Mouse (Mus musculus) CH12.LX (cell line): ENCODE data around the gene Hist2h2aa2. TPM values are rescaled to one million over a fixed set of nuclear protein-coding genes. Genes with fewer than 3 reads are reported as not detected.
A peak's percentile ranks its signal among the peaks of the same experiment; 100 is the strongest.

Experiments used
- DNase-seq: peaks from one replicate; pipeline ENCODE4 v3.0.0-alpha.2; 2013; ENCODE audit errors: extremely low read depth
- H3K27ac ChIP-seq: 2 replicates; pipeline ENCODE4 v1.5.1; 2012; ENCODE audit warnings: low read depth, mild to moderate bottlenecking, control low read depth, moderate library complexity; ENCODE audit not compliant: insufficient read depth
- H3K27me3 ChIP-seq: replicated peaks from 2 replicates; pipeline ENCODE3; 2012; ENCODE audit warnings: inconsistent platforms
- H3K36me3 ChIP-seq, 2 experiments: replicated peaks in 1 of 2; 2 replicates each; pipeline versions ENCODE3 to v1.6.1; 2012; ENCODE audit warnings: inconsistent platforms in 1 of 2, low read length in 1 of 2, mild to moderate bottlenecking in 1 of 2, mixed read lengths in 1 of 2, moderate library complexity in 1 of 2; ENCODE audit not compliant: control insufficient read depth in 1 of 2, insufficient read depth in 1 of 2
- H3K4me1 ChIP-seq, 2 experiments: 2 replicates each; pipeline ENCODE4 v1.6.1; 2012; ENCODE audit warnings: inconsistent platforms in 1 of 2, moderate library complexity in 1 of 2; ENCODE audit not compliant: insufficient read depth in 2 of 2, control insufficient read depth in 1 of 2
- H3K4me2 ChIP-seq: 2 replicates; pipeline ENCODE4 v1.6.1; 2012; ENCODE audit warnings: low read depth, mild to moderate bottlenecking, control low read depth; ENCODE audit not compliant: poor library complexity, insufficient read depth, severe bottlenecking
- H3K4me3 ChIP-seq, 3 experiments: fragments of 150-350 bp in 1 of 3; sonication (generic) in 1 of 3; replicated peaks in 1 of 3; 2 replicates each; pipeline versions ENCODE3 to v1.5.1; 2011 to 2012; ENCODE audit warnings: low read depth in 2 of 3, low read length in 2 of 3, mild to moderate bottlenecking in 2 of 3, moderate library complexity in 2 of 3, control low read depth in 1 of 3, improper control_type of control experiment in 1 of 3, inconsistent platforms in 1 of 3, mixed read lengths in 1 of 3; ENCODE audit not compliant: poor library complexity in 1 of 3
- H3K79me2 ChIP-seq: replicated peaks from 2 replicates; pipeline ENCODE4 v1.6.1; 2012; ENCODE audit warnings: mild to moderate bottlenecking, moderate library complexity; ENCODE audit not compliant: control insufficient read depth, poor library complexity, insufficient read depth, severe bottlenecking; ENCODE audit errors: extremely low read depth
- H3K9ac ChIP-seq: 2 replicates; pipeline ENCODE4 v1.6.1; 2012; ENCODE audit warnings: low read depth, mild to moderate bottlenecking, control low read depth, moderate library complexity; ENCODE audit not compliant: insufficient read depth
- H3K9me3 ChIP-seq: replicated peaks from 2 replicates; pipeline ENCODE3; 2012; ENCODE audit warnings: low read length, inconsistent platforms, mixed read lengths
- CHD2 ChIP-seq: IDR thresholded peaks from 2 replicates; pipeline ENCODE4 v1.6.1; 2011; ENCODE audit warnings: low read length, improper control_type of control experiment
- CTCF ChIP-seq, 2 experiments: IDR thresholded peaks in 1 of 2; conservative IDR thresholded peaks in 1 of 2; 2 replicates each; pipeline ENCODE4 v1.5.1; 2011 to 2012; ENCODE audit warnings: low read depth in 2 of 2, low read length in 2 of 2, improper control_type of control experiment in 1 of 2, inconsistent platforms in 1 of 2, mild to moderate bottlenecking in 1 of 2, moderate library complexity in 1 of 2
- ELF1 ChIP-seq: IDR thresholded peaks from 2 replicates; pipeline ENCODE4 v1.6.1; 2014; ENCODE audit warnings: low read depth, mild to moderate bottlenecking, inconsistent platforms, low read length, improper control_type of control experiment
- EP300 ChIP-seq: IDR thresholded peaks from 2 replicates; pipeline ENCODE4 v1.6.1; 2011; ENCODE audit warnings: low read length, improper control_type of control experiment
- GABPA ChIP-seq: IDR thresholded peaks from 2 replicates; pipeline ENCODE4 v1.6.1; 2012; ENCODE audit warnings: low read depth, low read length, improper control_type of control experiment, inconsistent platforms; ENCODE audit not compliant: insufficient replicate concordance
- HCFC1 ChIP-seq: IDR thresholded peaks from 2 replicates; pipeline ENCODE4 v1.6.1; 2012; ENCODE audit warnings: low read depth, mild to moderate bottlenecking, inconsistent platforms, low read length, improper control_type of control experiment
- IRF4 ChIP-seq: IDR thresholded peaks from 2 replicates; pipeline ENCODE4 v1.6.1; 2014; ENCODE audit warnings: low read depth, mild to moderate bottlenecking, inconsistent platforms, low read length, improper control_type of control experiment
- JUND ChIP-seq: conservative IDR thresholded peaks from 2 replicates; pipeline ENCODE4 v1.6.1; 2011; ENCODE audit warnings: low read depth, low read length, improper control_type of control experiment
- KAT2A ChIP-seq: IDR thresholded peaks from 2 replicates; pipeline ENCODE4 v1.6.1; 2012; ENCODE audit warnings: low read length, improper control_type of control experiment, inconsistent platforms; ENCODE audit not compliant: insufficient replicate concordance
- MAFK ChIP-seq: IDR thresholded peaks from 2 replicates; pipeline ENCODE4 v1.6.1; 2011; ENCODE audit warnings: low read length, improper control_type of control experiment; ENCODE audit not compliant: insufficient replicate concordance
- MAX ChIP-seq: IDR thresholded peaks from 2 replicates; pipeline ENCODE4 v1.6.1; 2011; ENCODE audit warnings: low read length, improper control_type of control experiment
- MAZ ChIP-seq: IDR thresholded peaks from 2 replicates; pipeline ENCODE4 v1.6.1; 2012; ENCODE audit warnings: low read depth, mild to moderate bottlenecking, inconsistent platforms, low read length, improper control_type of control experiment, moderate library complexity
- MXI1 ChIP-seq: IDR thresholded peaks from 2 replicates; pipeline ENCODE4 v1.6.1; 2011; ENCODE audit warnings: mild to moderate bottlenecking, low read depth, low read length, improper control_type of control experiment
- MYC ChIP-seq: IDR thresholded peaks from 2 replicates; pipeline ENCODE4 v1.6.1; 2011; ENCODE audit warnings: low read depth, mild to moderate bottlenecking, improper control_type of control experiment, low read length
- NELFE ChIP-seq: IDR thresholded peaks from 2 replicates; pipeline ENCODE4 v1.6.1; 2011; ENCODE audit warnings: low read depth, low read length, improper control_type of control experiment
- PAX5 ChIP-seq: IDR thresholded peaks from 2 replicates; pipeline ENCODE4 v1.6.1; 2012; ENCODE audit warnings: low read length, inconsistent platforms, mixed read lengths
- POLR2A ChIP-seq: IDR thresholded peaks from 2 replicates; pipeline ENCODE4 v1.6.1; 2011; ENCODE audit warnings: low read depth, mild to moderate bottlenecking, improper control_type of control experiment, low read length
- POLR2AphosphoS2 ChIP-seq: IDR thresholded peaks from 2 replicates; pipeline ENCODE4 v1.6.1; 2011; ENCODE audit warnings: low read depth, low read length, improper control_type of control experiment
- RAD21 ChIP-seq: IDR thresholded peaks from 2 replicates; pipeline ENCODE4 v1.6.1; 2011; ENCODE audit warnings: low read depth, mild to moderate bottlenecking, low read length, improper control_type of control experiment, moderate library complexity
- RCOR1 ChIP-seq: conservative IDR thresholded peaks from 2 replicates; pipeline ENCODE4 v1.6.1; 2012; ENCODE audit warnings: low read depth, mild to moderate bottlenecking, inconsistent platforms, low read length, improper control_type of control experiment
- TBP ChIP-seq: conservative IDR thresholded peaks from 2 replicates; pipeline ENCODE4 v1.6.1; 2011; ENCODE audit warnings: low read depth, low read length, improper control_type of control experiment
- UBTF ChIP-seq: IDR thresholded peaks from 2 replicates; pipeline ENCODE4 v1.6.1; 2012; ENCODE audit warnings: low read depth, mild to moderate bottlenecking, inconsistent platforms, low read length, improper control_type of control experiment, moderate library complexity
- USF2 ChIP-seq: conservative IDR thresholded peaks from 2 replicates; pipeline ENCODE4 v1.6.1; 2011; ENCODE audit warnings: low read depth, low read length, improper control_type of control experiment
- ZC3H11A ChIP-seq: IDR thresholded peaks from 2 replicates; pipeline ENCODE4 v1.6.1; 2012; ENCODE audit warnings: low read depth, mild to moderate bottlenecking, inconsistent platforms, low read length, improper control_type of control experiment
- ZKSCAN1 ChIP-seq: IDR thresholded peaks from 2 replicates; pipeline ENCODE4 v1.6.1; 2012; ENCODE audit warnings: low read depth, inconsistent platforms, low read length, improper control_type of control experiment, borderline replicate concordance
- ZNF384 ChIP-seq: IDR thresholded peaks from 2 replicates; pipeline ENCODE4 v1.6.1; 2012; ENCODE audit warnings: low read depth, low read length, improper control_type of control experiment, inconsistent platforms
- dilution Hi-C: fragments of 300-500 bp; cut with MboI; formaldehyde crosslinking; loops from 2 replicates; pipeline ENCODE4 v1.14.3; 2020; ENCODE audit warnings: low sequenced_read_pairs; ENCODE audit not compliant: extremely low pct_unique_long_range_greater_than_20kb, extremely low pct_ligation_motif_present
- in situ Hi-C: fragments of 300-500 bp; cut with MboI; formaldehyde crosslinking; loops from 3 replicates; pipeline ENCODE4 v1.14.3; 2019; ENCODE audit warnings: low sequenced_read_pairs, low pct_ligation_motif_present, low pct_unique_long_range_greater_than_20kb, mixed read lengths
- polyA plus RNA-seq: library from polyadenylated mRNA; unstranded; fragments of >175 nt; gene quantifications from 2 replicates; pipeline ENCODE4 v1.2.1, GENCODE M21; 2012; ENCODE audit warnings: low read depth; ENCODE audit not compliant: insufficient read length
- total RNA-seq, 2 experiments: library from RNA; depleted of rRNA; stranded (reverse); fragments of 300-350 nt in 1 of 2; fragments of >200 nt in 1 of 2; gene quantifications; 2 replicates each; pipeline ENCODE4 v1.2.3; 2012 to 2014

Gene Hist2h2aa2
- total and polyA plus RNA-seq, 3 experiments: 2.7 to 5,136 TPM; not detected in 1

DNA sequence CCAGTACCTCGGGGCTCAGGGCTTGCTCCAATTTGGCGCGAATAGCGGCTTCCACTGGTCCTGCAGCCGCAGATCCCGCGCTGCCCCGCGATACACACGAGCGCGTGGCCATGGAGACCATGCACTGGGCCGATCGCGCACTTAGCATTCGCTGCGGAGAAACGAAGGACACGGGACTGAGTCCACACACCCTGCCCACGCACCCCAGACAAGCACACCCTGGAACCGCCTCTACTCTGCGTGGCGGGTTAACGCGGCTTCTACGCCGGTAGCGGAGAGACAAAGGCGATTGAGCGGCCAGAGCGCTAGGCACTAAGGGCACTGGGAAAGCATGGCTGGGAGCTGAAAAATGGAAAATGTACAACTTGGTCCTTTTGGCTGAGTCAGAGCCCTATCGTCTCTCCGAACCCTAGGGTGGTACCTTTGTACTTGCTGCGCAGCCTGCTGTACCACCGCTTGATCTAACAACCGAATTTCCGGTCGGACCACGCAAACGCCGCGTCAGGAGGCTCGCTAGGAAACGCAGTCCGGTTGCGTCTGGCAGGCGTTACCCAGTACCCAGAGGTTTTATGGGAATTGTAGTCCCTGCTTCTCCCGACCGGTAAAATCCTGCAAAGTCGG, 42.8 kb downstream of the Hist2h2aa2 start:
- in situ Hi-C loops: no loop called here

DNA sequence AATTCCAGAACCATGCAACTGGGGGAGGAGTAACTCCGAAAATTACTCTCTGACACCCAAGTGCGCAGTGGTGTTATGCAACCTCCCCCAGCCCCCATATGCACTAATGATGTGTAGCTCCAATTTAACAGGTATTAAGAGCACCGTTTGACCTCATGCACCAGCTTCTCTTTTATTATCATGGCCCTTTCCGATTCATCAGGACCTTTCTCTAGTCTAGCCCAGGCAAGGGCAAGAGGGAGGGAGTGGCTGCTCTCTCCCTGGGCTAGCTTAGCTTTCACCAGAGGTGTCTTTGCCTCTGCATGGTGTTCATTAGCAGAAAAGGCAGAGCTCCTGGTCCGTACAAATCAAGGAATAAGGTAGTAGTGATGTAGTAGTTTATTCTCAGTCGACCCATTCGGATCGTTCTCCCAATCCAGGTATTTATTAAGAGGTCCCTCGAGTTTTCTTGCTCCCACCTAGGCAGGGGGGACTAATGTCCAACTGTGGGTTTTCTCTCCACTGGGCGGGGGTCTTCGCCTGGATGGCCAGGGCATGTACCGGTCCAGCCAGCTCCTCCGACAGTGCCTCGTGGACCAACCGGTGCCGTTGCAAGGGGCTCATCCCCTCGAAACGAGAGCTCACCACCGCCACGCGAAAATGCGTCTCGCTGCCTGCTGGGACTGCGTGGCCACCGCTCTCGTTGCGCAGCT, 43.5 kb downstream of the Hist2h2aa2 start:
- TF ChIP-seq JUND (no peak), PAX5 (no peak), ZC3H11A (no peak), RCOR1 (no peak), RAD21 (no peak), MAZ (no peak), POLR2AphosphoS2 (no peak), USF2 (no peak), MYC (no peak), GABPA (no peak), IRF4 (no peak), ZKSCAN1 (no peak), UBTF (no peak), MAFK (no peak), ZNF384 (no peak), CTCF (conservative IDR thresholded peaks at IDR 0.05 in 1 of 2, IDR thresholded peaks at IDR 0.05 in 1 of 2; ENCODE audit: low read depth in 2 of 2, low read length in 2 of 2) (no peak)
- no peak for DNase-seq
- dilution Hi-C loops: no loop called here
- Histone ChIP-seq H3K4me1 (peaks cover 7 to 21% of the 10 kb centered on the region in 2 experiments), H3K27ac (no peak overlapping the region; the same call in 1 of the 2 replicates), H3K9me3 (peaks cover 8% of the 10 kb centered on the region), H3K9ac (peak overlapping the region; percentile 70; the same call in 1 of the 2 replicates), H3K36me3 (peaks cover 6 to 44% of the 10 kb centered on the region in 2 experiments), H3K4me3 (peak overlapping the region; percentile 51 to 66 (median 65)), H3K27me3 (no peaks in the 10 kb centered on the region), H3K4me2 (peak overlapping the region; percentile 34), H3K79me2 (no peaks in the 10 kb centered on the region)
- in situ Hi-C loops: no loop called here

More for the DNA sequence above, 42.8 kb downstream of the Hist2h2aa2 start:
- Histone ChIP-seq H3K9me3 (peaks cover 8% of the 10 kb centered on the region), H3K27ac (peak overlapping the region; percentile 34), H3K36me3 (peaks cover 6 to 39% of the 10 kb centered on the region in 2 experiments), H3K4me3 (peak overlapping the region; percentile 51 to 66 (median 65)), H3K9ac (peak overlapping the region; percentile 70), H3K4me1 (peaks cover 7 to 21% of the 10 kb centered on the region in 2 experiments), H3K4me2 (peak overlapping the region; percentile 34), H3K79me2 (no peaks in the 10 kb centered on the region), H3K27me3 (no peaks in the 10 kb centered on the region)
- peak; percentile 90 for DNase-seq
- TF ChIP-seq TBP (peak; percentile 72; the same call in 1 of the 2 replicates), NELFE (peak; percentile 63; the same call in 1 of the 2 replicates), POLR2A (peak; percentile 80), HCFC1 (peak; percentile 93), MAX (peak; percentile 54), GABPA (peak; percentile 8; the same call in 1 of the 2 replicates), JUND (no peak), MXI1 (peak; percentile 54; the same call in 1 of the 2 replicates), KAT2A (peak; percentile 66; the same call in 1 of the 2 replicates), RAD21 (no peak), EP300 (no peak), ELF1 (peak; percentile 68), CHD2 (peak; percentile 71; the same call in 1 of the 2 replicates), MAZ (no peak)
- dilution Hi-C loops: no loop called here
